Mouse (Mus musculus): ENCODE measurements around the gene Crtc1. TPM values are rescaled to one million over a fixed set of nuclear protein-coding genes. Genes with fewer than 3 reads are reported as not detected.

The Crtc1 gene
- polyA plus RNA-seq, 1 experiment from 2014 or later: 23.0 TPM

GRCm38 (mm10) chr8:70377049-70377448 is 62.3 kb downstream of the Crtc1 start:
- peaks cover 59% of the 10 kb centered on the region for H3K27me3 ChIP-seq (ENCODE audit: control insufficient read depth, insufficient read depth, low read length)
- H3K4me3 ChIP-seq (ENCODE audit: low read depth, low read length): no peak overlapping the region
- no peaks in the 10 kb centered on the region for H3K36me3 ChIP-seq (ENCODE audit: control insufficient read depth, insufficient read depth, low read length)
- ATAC-seq (ENCODE audit: insufficient number of reproducible peaks, insufficient read depth, low FRiP score, low read depth): no peak
- no peaks in the 10 kb centered on the region for H3K9me3 ChIP-seq (ENCODE audit: control insufficient read depth, low read depth, low read length)
- H3K27ac ChIP-seq (ENCODE audit: low read length): no peak overlapping the region
- peaks cover 10% of the 10 kb centered on the region; the same call in 1 of the 2 replicates for H3K4me1 ChIP-seq (ENCODE audit: control insufficient read depth, insufficient read depth, low read length)
- no peak overlapping the region for H3K9ac ChIP-seq (replicated peaks; ENCODE audit: low read depth, low read length)
- H3K4me2 ChIP-seq (replicated peaks; ENCODE audit: low read depth, low read length): no peak overlapping the region
- WGBS: 17% methylated on average over 15 of the region's 15 CpGs

DNA sequence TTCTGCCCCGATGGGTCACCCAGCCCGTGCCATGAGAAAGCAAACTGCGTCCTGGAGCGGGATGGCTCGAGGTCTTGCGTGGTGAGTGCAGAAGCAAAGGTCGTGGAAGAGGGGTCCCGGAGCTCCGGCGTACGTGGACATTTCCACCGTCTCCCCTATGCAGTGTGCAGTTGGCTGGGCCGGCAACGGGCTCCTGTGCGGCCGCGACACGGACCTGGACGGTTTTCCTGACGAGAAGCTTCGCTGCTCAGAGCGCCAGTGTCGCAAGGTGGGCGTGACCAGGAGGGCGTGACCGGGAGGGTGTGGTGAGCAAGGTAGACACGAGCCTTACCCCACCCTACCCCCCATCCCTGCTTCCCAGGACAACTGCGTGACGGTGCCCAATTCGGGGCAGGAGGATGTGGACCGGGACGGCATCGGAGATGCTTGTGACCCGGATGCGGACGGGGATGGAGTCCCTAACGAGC is 63.1 kb downstream of the Crtc1 start:
- peak; percentile 11; the same call in 1 of the 2 replicates for ATAC-seq (ENCODE audit: insufficient number of reproducible peaks, insufficient read depth, low FRiP score, low read depth)
- no peaks in the 10 kb centered on the region for H3K9me3 ChIP-seq (ENCODE audit: control insufficient read depth, low read depth, low read length)
- H3K4me1 ChIP-seq (ENCODE audit: control insufficient read depth, insufficient read depth, low read length): peaks cover 10% of the 10 kb centered on the region; the same call in 1 of the 2 replicates
- 10% methylated on average over 37 of the region's 37 CpGs for WGBS
- H3K9ac ChIP-seq (replicated peaks; ENCODE audit: low read depth, low read length): no peak overlapping the region
- H3K36me3 ChIP-seq (ENCODE audit: control insufficient read depth, insufficient read depth, low read length): no peaks in the 10 kb centered on the region
- H3K4me2 ChIP-seq (replicated peaks; ENCODE audit: low read depth, low read length): no peak overlapping the region
- peaks cover 64% of the 10 kb centered on the region for H3K27me3 ChIP-seq (ENCODE audit: control insufficient read depth, insufficient read depth, low read length)
- peak overlapping the region; percentile 4; the same call in 1 of the 2 replicates for H3K4me3 ChIP-seq (ENCODE audit: low read depth, low read length)
- no peak overlapping the region for H3K27ac ChIP-seq (ENCODE audit: low read length)

DNA sequence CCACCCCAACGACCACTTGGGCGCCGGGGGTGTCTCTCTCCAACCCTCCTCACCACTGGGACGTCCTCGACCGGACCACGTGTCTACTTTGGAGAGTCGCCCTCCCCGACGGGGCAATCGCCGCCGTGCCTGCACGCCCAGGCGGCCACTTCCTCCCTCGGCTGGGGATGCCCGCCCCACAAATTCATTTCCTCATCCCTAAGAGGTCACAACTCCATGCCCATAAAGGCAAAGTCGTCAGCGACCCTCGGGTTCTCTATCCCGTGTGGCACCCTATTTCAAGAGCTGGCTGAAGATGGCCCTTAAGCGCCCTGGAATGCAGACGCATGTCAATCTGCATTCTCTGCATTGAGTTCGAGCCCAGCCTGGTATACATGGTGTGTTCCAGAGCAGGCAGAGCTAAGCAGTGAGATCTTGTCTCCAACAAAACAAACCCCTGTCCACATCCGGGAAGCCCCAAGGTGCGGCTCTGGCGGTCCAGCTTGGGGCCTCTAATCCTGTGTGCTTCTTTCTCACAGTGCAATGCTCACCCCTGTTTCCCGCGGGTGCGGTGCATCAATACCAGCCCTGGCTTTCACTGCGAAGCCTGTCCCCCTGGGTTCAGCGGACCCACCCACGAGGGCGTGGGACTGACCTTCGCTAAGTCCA is 64.0 kb downstream of the Crtc1 start:
- Histone ChIP-seq H3K4me2 (replicated peaks; ENCODE audit: low read depth, low read length) (peak overlapping the region; percentile 60), H3K9ac (replicated peaks; ENCODE audit: low read depth, low read length) (no peak overlapping the region)
- ATAC-seq (ENCODE audit: insufficient number of reproducible peaks, insufficient read depth, low FRiP score, low read depth): no peak

GRCm38 (mm10) chr8:70374318-70374927 is 65.0 kb downstream of the Crtc1 start:
- no peak overlapping the region for H3K27ac ChIP-seq (ENCODE audit: low read length)
- ATAC-seq (ENCODE audit: insufficient number of reproducible peaks, insufficient read depth, low FRiP score, low read depth): peak; percentile 66
- H3K27me3 ChIP-seq (ENCODE audit: control insufficient read depth, insufficient read depth, low read length): peaks cover 64% of the 10 kb centered on the region
- peak overlapping the region; percentile 34 for H3K4me3 ChIP-seq (ENCODE audit: low read depth, low read length)
- no peaks in the 10 kb centered on the region for H3K36me3 ChIP-seq (ENCODE audit: control insufficient read depth, insufficient read depth, low read length)
- no peaks in the 10 kb centered on the region for H3K9me3 ChIP-seq (ENCODE audit: control insufficient read depth, low read depth, low read length)
- H3K4me1 ChIP-seq (ENCODE audit: control insufficient read depth, insufficient read depth, low read length): peaks cover 10% of the 10 kb centered on the region; the same call in 1 of the 2 replicates
- WGBS: under 1% methylated on average over 52 of the region's 53 CpGs
- peak overlapping the region; percentile 60 for H3K4me2 ChIP-seq (replicated peaks; ENCODE audit: low read depth, low read length)
- H3K9ac ChIP-seq (replicated peaks; ENCODE audit: low read depth, low read length): no peak overlapping the region

More for the DNA sequence above, 64.0 kb downstream of the Crtc1 start:
- H3K27ac ChIP-seq (ENCODE audit: low read length): no peak overlapping the region
- H3K36me3 ChIP-seq (ENCODE audit: control insufficient read depth, insufficient read depth, low read length): no peaks in the 10 kb centered on the region
- WGBS: 5% methylated on average over 35 of the region's 35 CpGs
- no peaks in the 10 kb centered on the region for H3K9me3 ChIP-seq (ENCODE audit: control insufficient read depth, low read depth, low read length)
- peaks cover 64% of the 10 kb centered on the region for H3K27me3 ChIP-seq (ENCODE audit: control insufficient read depth, insufficient read depth, low read length)
- H3K4me3 ChIP-seq (ENCODE audit: low read depth, low read length): peak overlapping the region; percentile 34; the same call in 1 of the 2 replicates
- peaks cover 10% of the 10 kb centered on the region; the same call in 1 of the 2 replicates for H3K4me1 ChIP-seq (ENCODE audit: control insufficient read depth, insufficient read depth, low read length)

DNA sequence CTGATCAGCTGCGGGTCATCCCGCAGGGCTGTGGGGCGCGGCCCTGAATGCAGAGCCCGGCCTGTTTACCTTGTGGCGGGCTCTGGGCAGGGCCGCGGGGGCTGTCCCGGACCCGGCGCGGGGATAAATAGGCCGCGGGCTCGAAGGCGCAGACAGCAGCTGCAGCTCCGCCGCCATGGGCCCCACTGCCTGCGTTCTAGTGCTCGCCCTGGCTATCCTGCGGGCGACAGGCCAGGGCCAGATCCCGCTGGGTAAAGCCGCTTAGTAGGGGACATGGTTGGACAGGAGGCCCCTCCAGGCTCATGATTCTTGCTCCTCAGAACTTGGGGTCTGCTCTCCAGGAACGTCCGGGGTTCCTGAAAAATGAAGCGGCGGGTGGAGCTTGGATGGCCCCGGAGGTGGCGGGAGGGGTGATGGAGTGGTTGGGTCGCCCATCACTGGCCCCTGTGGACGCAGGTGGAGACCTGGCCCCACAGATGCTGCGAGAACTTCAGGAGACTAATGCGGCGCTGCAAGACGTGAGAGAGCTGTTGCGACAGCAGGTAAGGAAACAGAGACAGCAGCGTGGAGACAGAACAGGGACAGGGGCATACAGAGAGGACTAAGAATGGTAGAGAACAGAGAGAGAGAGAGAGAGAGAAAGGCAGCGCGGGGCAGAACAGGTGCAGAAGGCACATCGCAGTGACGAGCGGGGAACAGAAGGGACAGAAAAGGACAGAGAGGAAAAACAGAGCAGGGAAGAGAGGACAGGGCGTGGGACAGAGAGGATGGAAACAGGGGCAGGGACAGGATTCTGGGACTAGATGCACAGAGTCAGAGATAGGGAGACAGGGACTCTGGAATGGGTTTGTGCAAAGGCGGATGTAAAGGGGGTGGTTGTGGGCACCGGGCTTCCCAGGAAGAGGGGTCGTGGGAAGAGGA is 65.7 kb downstream of the Crtc1 start, which contains the start of gene Comp:
Gene Comp (plus strand): TSS at position 162 of the 921 bp plus-strand sequence.
- peak within 1 kb of the TSS; percentile 34 for H3K4me3 ChIP-seq (ENCODE audit: low read depth, low read length)
- ATAC-seq (ENCODE audit: insufficient number of reproducible peaks, insufficient read depth, low FRiP score, low read depth): no peak
- H3K4me1 ChIP-seq (ENCODE audit: control insufficient read depth, insufficient read depth, low read length): peaks cover 10% of the 10 kb centered on the region; the same call in 1 of the 2 replicates
- H3K9ac ChIP-seq (replicated peaks; ENCODE audit: low read depth, low read length): no peak within 1 kb of the TSS
- H3K27ac ChIP-seq (ENCODE audit: low read length): no peak within 1 kb of the TSS
- no peaks in the 10 kb centered on the region for H3K36me3 ChIP-seq (ENCODE audit: control insufficient read depth, insufficient read depth, low read length)
- H3K4me2 ChIP-seq (replicated peaks; ENCODE audit: low read depth, low read length): peak within 1 kb of the TSS; percentile 60
- WGBS: 3% methylated on average over 47 of the region's 47 CpGs
- no peaks in the 10 kb centered on the region for H3K9me3 ChIP-seq (ENCODE audit: control insufficient read depth, low read depth, low read length)
- peaks cover 64% of the 10 kb centered on the region for H3K27me3 ChIP-seq (ENCODE audit: control insufficient read depth, insufficient read depth, low read length)

GRCm38 (mm10) chr8:70371951-70372350 is 67.4 kb downstream of the Crtc1 start:
- Histone ChIP-seq H3K4me3 (ENCODE audit: low read depth, low read length) (no peak overlapping the region), H3K27ac (ENCODE audit: low read length) (no peak overlapping the region), H3K4me1 (ENCODE audit: control insufficient read depth, insufficient read depth, low read length) (peaks cover 10% of the 10 kb centered on the region; the same call in 1 of the 2 replicates), H3K4me2 (replicated peaks; ENCODE audit: low read depth, low read length) (no peak overlapping the region), H3K9me3 (ENCODE audit: control insufficient read depth, low read depth, low read length) (no peaks in the 10 kb centered on the region), H3K27me3 (ENCODE audit: control insufficient read depth, insufficient read depth, low read length) (peaks cover 53% of the 10 kb centered on the region), H3K36me3 (ENCODE audit: control insufficient read depth, insufficient read depth, low read length) (no peaks in the 10 kb centered on the region), H3K9ac (replicated peaks; ENCODE audit: low read depth, low read length) (no peak overlapping the region)
- WGBS: 31% methylated on average over 6 of the region's 6 CpGs
- no peak for ATAC-seq (ENCODE audit: insufficient number of reproducible peaks, insufficient read depth, low FRiP score, low read depth)

DNA sequence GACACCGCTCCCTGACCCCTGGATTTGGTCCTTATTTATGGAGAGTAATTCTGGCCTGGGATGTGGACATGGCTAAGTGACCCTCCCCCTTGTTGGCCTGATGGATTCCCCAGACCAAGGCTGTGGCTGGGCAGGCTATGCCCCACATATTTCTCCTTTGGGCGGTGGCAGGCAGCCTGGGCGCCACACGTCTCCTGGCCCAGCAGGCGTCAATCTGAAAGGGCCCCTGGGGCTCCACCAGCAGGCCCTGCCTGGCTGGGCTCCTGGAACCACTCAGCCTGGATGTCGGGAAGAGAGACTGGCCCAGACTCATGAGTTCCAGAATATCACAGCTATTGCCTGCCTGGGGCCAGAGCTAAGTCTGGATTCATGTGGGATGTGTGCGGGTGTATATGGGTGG is 68.9 kb downstream of the Crtc1 start:
- ATAC-seq (ENCODE audit: insufficient number of reproducible peaks, insufficient read depth, low FRiP score, low read depth): no peak
- WGBS: 82% methylated on average over 7 of the region's 7 CpGs
- Histone ChIP-seq H3K27me3 (ENCODE audit: control insufficient read depth, insufficient read depth, low read length) (peaks cover 39% of the 10 kb centered on the region), H3K4me3 (ENCODE audit: low read depth, low read length) (no peak overlapping the region), H3K4me2 (replicated peaks; ENCODE audit: low read depth, low read length) (no peak overlapping the region), H3K27ac (ENCODE audit: low read length) (no peak overlapping the region), H3K9ac (replicated peaks; ENCODE audit: low read depth, low read length) (no peak overlapping the region), H3K9me3 (ENCODE audit: control insufficient read depth, low read depth, low read length) (no peaks in the 10 kb centered on the region), H3K36me3 (ENCODE audit: control insufficient read depth, insufficient read depth, low read length) (no peaks in the 10 kb centered on the region), H3K4me1 (ENCODE audit: control insufficient read depth, insufficient read depth, low read length) (peaks cover 10% of the 10 kb centered on the region; the same call in 1 of the 2 replicates)

DNA sequence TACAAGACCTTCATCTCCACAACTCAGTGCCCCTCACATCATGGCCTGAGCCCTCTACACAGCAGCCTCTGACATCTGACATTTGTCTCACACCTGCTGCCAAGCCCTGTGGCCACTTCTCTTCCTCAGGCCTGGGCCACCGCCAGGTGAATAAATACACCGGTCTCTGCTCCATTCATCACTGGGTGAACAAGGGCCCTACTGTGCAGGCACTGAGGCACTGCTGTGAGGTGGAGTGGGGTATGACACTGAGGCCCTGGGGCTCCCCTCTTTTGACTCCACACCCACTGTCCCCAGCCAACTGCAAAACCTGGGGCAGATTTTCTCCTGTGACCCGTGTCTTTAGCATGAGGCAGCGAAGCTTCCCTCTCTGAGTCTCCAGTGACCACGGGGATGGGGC is 72.8 kb downstream of the Crtc1 start:
- no peak; the same call in 1 of the 2 replicates for ATAC-seq (ENCODE audit: insufficient number of reproducible peaks, insufficient read depth, low FRiP score, low read depth)
- no peak overlapping the region for H3K4me3 ChIP-seq (ENCODE audit: low read depth, low read length)
- H3K4me1 ChIP-seq (ENCODE audit: control insufficient read depth, insufficient read depth, low read length): no peaks in the 10 kb centered on the region
- no peak overlapping the region for H3K4me2 ChIP-seq (replicated peaks; ENCODE audit: low read depth, low read length)
- no peaks in the 10 kb centered on the region for H3K9me3 ChIP-seq (ENCODE audit: control insufficient read depth, low read depth, low read length)
- H3K27me3 ChIP-seq (ENCODE audit: control insufficient read depth, insufficient read depth, low read length): 0 out of 2 replicates have a peak, but pooled peaks cover 2% of the 10 kb centered on the region
- 61% methylated on average over 5 of the region's 5 CpGs for WGBS
- no peak overlapping the region for H3K27ac ChIP-seq (ENCODE audit: low read length)
- no peak overlapping the region for H3K9ac ChIP-seq (replicated peaks; ENCODE audit: low read depth, low read length)
- H3K36me3 ChIP-seq (ENCODE audit: control insufficient read depth, insufficient read depth, low read length): no peaks in the 10 kb centered on the region
